ENCODE assay signal across 15 mouse cellular contexts in genomic region chr12:77742716-77743115, GRCm38 (mm10).
DNase-seq lines count a peak whose midpoint lies in the region; ATAC-seq and TF ChIP-seq lines count a peak whose summit lies in the region.
"Had no signal": no experiment of that assay in that cellular context is flagged by ENCODE, and none has a peak within 500 bp of the region (broad histone marks: within the 10 kb centered on the region; RNA-seq: fewer than 3 reads in every experiment).

No protein-coding gene starts in this region.

- no peak for ATAC-seq in forebrain, embryonic 14.5 days
- no peak for ATAC-seq in neural tube, embryonic 11.5 days (ENCODE audit: insufficient read depth, low FRiP score, low TSS enrichment)
- ATAC-seq in kidney, postnatal 0 days (replicated peaks; ENCODE audit: low FRiP score, low read depth), result no peak
- ATAC-seq in inflammation-experienced regulatory T-cells, adult 6 months, result no peak
- ATAC-seq: liver, embryonic 12.5 days; lung, postnatal 0 days had no signal

- TF ChIP-seq CTCF in kidney, postnatal 0 days (IDR thresholded peaks at IDR 0.05; ENCODE audit: low read depth), result no peak

- peak; percentile 49 for DNase-seq in forebrain, embryonic 14.5 days (ENCODE audit: low spot score)
- no peak for DNase-seq in forebrain, embryonic 10.5 days (ENCODE audit: extremely low spot score, low spot score)
- DNase-seq in neural tube, embryonic 11.5 days (ENCODE audit: low spot score), result peak; percentile 26
- DNase-seq in neural tube, embryonic 10.5 days (ENCODE audit: extremely low spot score, low spot score), result no peak
- peak; percentile 79 for DNase-seq in kidney, postnatal 0 days (ENCODE audit: low spot score)
- DNase-seq in retina, embryonic 14.5 days (ENCODE audit: low spot score), result no peak
- DNase-seq: cerebellum, adult 8-10 months; heart, adult 18-20 months; heart, postnatal 10 days; right cerebral cortex, postnatal 14 days; thymus, adult 18-20 months had no signal

- H3K36me3 ChIP-seq in forebrain, embryonic 14.5 days (ENCODE audit: control insufficient read depth, insufficient read depth, low read length), result no peaks in the 10 kb centered on the region
- no peaks in the 10 kb centered on the region for H3K36me3 ChIP-seq in forebrain, embryonic 10.5 days (replicated peaks)
- H3K36me3 ChIP-seq in neural tube, embryonic 11.5 days (ENCODE audit: control insufficient read depth, insufficient read depth, low read length), result no peaks in the 10 kb centered on the region
- no peaks in the 10 kb centered on the region for H3K36me3 ChIP-seq in kidney, postnatal 0 days (ENCODE audit: insufficient read depth, low read length)
- H3K36me3 ChIP-seq: G1E; liver, embryonic 12.5 days had no signal

- H3K27ac ChIP-seq in forebrain, embryonic 14.5 days (ENCODE audit: low read depth, low read length), result no peak overlapping the region
- H3K27ac ChIP-seq in forebrain, embryonic 10.5 days, result no peak overlapping the region
- H3K27ac ChIP-seq in neural tube, embryonic 11.5 days (ENCODE audit: low read depth, low read length), result no peak overlapping the region
- no peak overlapping the region for H3K27ac ChIP-seq in kidney, postnatal 0 days
- H3K27ac ChIP-seq: liver, embryonic 12.5 days had no signal

- H3K4me3 ChIP-seq in forebrain, embryonic 14.5 days (ENCODE audit: low read depth, low read length), result no peak overlapping the region
- H3K4me3 ChIP-seq in forebrain, embryonic 10.5 days, result no peak overlapping the region
- no peak overlapping the region for H3K4me3 ChIP-seq in neural tube, embryonic 11.5 days (ENCODE audit: low read depth, low read length)
- H3K4me3 ChIP-seq in kidney, postnatal 0 days (replicated peaks; ENCODE audit: low read depth, low read length), result no peak overlapping the region
- H3K4me3 ChIP-seq: liver, embryonic 12.5 days had no signal

- H3K9ac ChIP-seq in forebrain, embryonic 14.5 days (ENCODE audit: low read length), result no peak overlapping the region
- H3K9ac ChIP-seq in neural tube, embryonic 11.5 days (ENCODE audit: low read length), result no peak overlapping the region
- H3K9ac ChIP-seq in kidney, postnatal 0 days (ENCODE audit: low read depth, low read length), result no peak overlapping the region
- H3K9ac ChIP-seq: liver, embryonic 12.5 days had no signal

- H3K4me2 ChIP-seq in forebrain, embryonic 14.5 days (ENCODE audit: low read length), result no peak overlapping the region
- no peak overlapping the region for H3K4me2 ChIP-seq in neural tube, embryonic 11.5 days (ENCODE audit: low read depth)
- no peak overlapping the region for H3K4me2 ChIP-seq in kidney, postnatal 0 days (ENCODE audit: low read length)
- H3K4me2 ChIP-seq: liver, embryonic 12.5 days had no signal

- WGBS in forebrain, embryonic 14.5 days, result 18% methylated on average over 3 of the region's 3 CpGs
- WGBS in forebrain, embryonic 10.5 days, result 58% methylated on average over 3 of the region's 3 CpGs
- WGBS in neural tube, embryonic 11.5 days, result 43% methylated on average over 3 of the region's 3 CpGs
- 35% methylated on average over 3 of the region's 3 CpGs for WGBS in kidney, postnatal 0 days

- no peaks in the 10 kb centered on the region for H3K9me3 ChIP-seq in forebrain, embryonic 14.5 days (replicated peaks; ENCODE audit: control insufficient read depth, low read length)
- H3K9me3 ChIP-seq in forebrain, embryonic 10.5 days, result no peaks in the 10 kb centered on the region
- no peaks in the 10 kb centered on the region for H3K9me3 ChIP-seq in neural tube, embryonic 11.5 days (ENCODE audit: control insufficient read depth, low read length)
- no peaks in the 10 kb centered on the region; the same call in 1 of the 2 replicates for H3K9me3 ChIP-seq in kidney, postnatal 0 days (replicated peaks; ENCODE audit: low read length)
- H3K9me3 ChIP-seq: G1E; liver, embryonic 12.5 days had no signal

- peaks cover 4% of the 10 kb centered on the region; the same call in 1 of the 2 replicates for H3K4me1 ChIP-seq in forebrain, embryonic 14.5 days (ENCODE audit: control insufficient read depth, insufficient read depth, low read length)
- peaks cover 24% of the 10 kb centered on the region for H3K4me1 ChIP-seq in forebrain, embryonic 10.5 days
- 0 out of 2 replicates have a peak, but pooled peaks cover 6% of the 10 kb centered on the region for H3K4me1 ChIP-seq in neural tube, embryonic 11.5 days (ENCODE audit: control insufficient read depth, insufficient read depth, low read length)
- peaks cover 11% of the 10 kb centered on the region; the same call in 1 of the 2 replicates for H3K4me1 ChIP-seq in kidney, postnatal 0 days (replicated peaks; ENCODE audit: insufficient read depth, low read length)
- H3K4me1 ChIP-seq: liver, embryonic 12.5 days had no signal

- H3K27me3 ChIP-seq in forebrain, embryonic 14.5 days (replicated peaks; ENCODE audit: control insufficient read depth, insufficient read depth, low read length), result no peaks in the 10 kb centered on the region
- H3K27me3 ChIP-seq in forebrain, embryonic 10.5 days (ENCODE audit: poor library complexity, severe bottlenecking), result peaks cover 17% of the 10 kb centered on the region
- H3K27me3 ChIP-seq in neural tube, embryonic 11.5 days (ENCODE audit: control insufficient read depth, insufficient read depth, low read length), result no peaks in the 10 kb centered on the region
- H3K27me3 ChIP-seq in kidney, postnatal 0 days (ENCODE audit: insufficient read depth, low read length), result no peaks in the 10 kb centered on the region
- H3K27me3 ChIP-seq: liver, embryonic 12.5 days had no signal

Comparison
In these comparisons a context has a peak if more than half of its experiments do, and no peak if none do; other contexts are left out.
1. DNase-seq: peak in forebrain, embryonic 14.5 days (single experiment), neural tube, embryonic 11.5 days (single experiment) and kidney, postnatal 0 days (single experiment); none in forebrain, embryonic 10.5 days (single experiment), neural tube, embryonic 10.5 days (single experiment) and retina, embryonic 14.5 days (single experiment).